Mouse (Mus musculus) thymus, adult 2 months (tissue): ENCODE data around the gene Lrrc3c. TPM values are rescaled to one million over a fixed set of nuclear protein-coding genes. Genes with fewer than 3 reads are reported as not detected.
A peak's percentile ranks its signal among the peaks of the same experiment; 100 is the strongest.
"Not testable (repeated sequence)": the region's sequence is repeated elsewhere in the genome, so short reads cannot be mapped to it uniquely, and the experiment has no call there.

Source experiments
- DNase-seq: peaks from one replicate; pipeline ENCODE4 v3.0.0; 2021
- H3K27ac ChIP-seq: fragments of 200-500 bp; 2 replicates; pipeline ENCODE4 v1.5.1; 2012; ENCODE audit warnings: low read length, control low read depth; ENCODE audit not compliant: control insufficient read depth, insufficient read depth
- H3K27me3 ChIP-seq: fragments of 200-500 bp; 2 replicates; pipeline ENCODE4 v1.6.1; 2012; ENCODE audit warnings: mild to moderate bottlenecking, low read length, moderate library complexity, mixed read lengths; ENCODE audit not compliant: control insufficient read depth, insufficient read depth
- H3K36me3 ChIP-seq: fragments of 200-500 bp; 2 replicates; pipeline ENCODE4 v1.6.1; 2012; ENCODE audit warnings: mild to moderate bottlenecking, low read length, moderate library complexity; ENCODE audit not compliant: control insufficient read depth, insufficient read depth
- H3K4me1 ChIP-seq: fragments of 200-500 bp; replicated peaks from 2 replicates; pipeline ENCODE4 v1.6.1; 2012; ENCODE audit warnings: low read length; ENCODE audit not compliant: control insufficient read depth, insufficient read depth
- H3K4me3 ChIP-seq: fragments of 200-500 bp; 2 replicates; pipeline ENCODE4 v1.5.1; 2012; ENCODE audit warnings: mild to moderate bottlenecking, low read length, control low read depth, moderate library complexity; ENCODE audit not compliant: control insufficient read depth, insufficient read depth
- CTCF ChIP-seq: fragments of 200-500 bp; IDR thresholded peaks from 2 replicates; pipeline ENCODE4 v1.5.1; 2012; ENCODE audit warnings: mild to moderate bottlenecking, control low read depth, low read length, moderate library complexity, borderline replicate concordance; ENCODE audit not compliant: control insufficient read depth, poor library complexity, insufficient read depth; ENCODE audit errors: extremely low read depth
- POLR2A ChIP-seq: fragments of 200-500 bp; IDR thresholded peaks from 2 replicates; pipeline ENCODE4 v1.6.1; 2012; ENCODE audit warnings: mild to moderate bottlenecking, low read length, control low read depth, moderate library complexity; ENCODE audit not compliant: control insufficient read depth, poor library complexity, insufficient read depth; ENCODE audit errors: extremely low read depth
- WGBS: fragments of 180-500 bp; shearing (Covaris S2); methylation state at CpG from one replicate; pipeline ENCODE4 v1.1.7; 2018; 5-methylcytosine and 5-hydroxymethylcytosine counted together
- polyA plus RNA-seq: library from polyadenylated mRNA; depleted of rRNA; stranded (reverse); fragments of >200 nt; gene quantifications from 2 replicates; pipeline ENCODE4 v1.2.3, GENCODE M21; 2012

The Lrrc3c gene
- polyA plus RNA-seq, 1 experiment, result not detected

GRCm38 (mm10) chr11:98625611-98626410 is 27.7 kb downstream of the Lrrc3c start, which contains the start of the genes Gm12355 and Gsdma3:
Gm12355 (minus strand) TSS chr11:98625661.
Gsdma3 (plus strand) TSS chr11:98626360.
- H3K27ac ChIP-seq, result no peak within 1 kb of the TSS
- TF ChIP-seq CTCF (no peak), POLR2A (no peak)
- no peak for DNase-seq
- H3K4me3 ChIP-seq, result no peak within 1 kb of the TSS
- WGBS, result 92% methylated on average over 10 of the region's 10 CpGs
- H3K27me3 ChIP-seq, result no peaks in the 10 kb centered on the region
- H3K36me3 ChIP-seq, result no peaks in the 10 kb centered on the region
- no peaks in the 10 kb centered on the region for H3K4me1 ChIP-seq

- no peaks in the 10 kb centered on the region for H3K36me3 ChIP-seq
- H3K4me3 ChIP-seq, result no peak overlapping the region
- DNase-seq, result no peak
- H3K4me1 ChIP-seq, result no peaks in the 10 kb centered on the region
- WGBS, result 98% methylated on average over 3 of the region's 3 CpGs
- no peak overlapping the region for H3K27ac ChIP-seq
- 0 out of 2 replicates have a peak, but pooled peaks cover 2% of the 10 kb centered on the region for H3K27me3 ChIP-seq
- TF ChIP-seq CTCF (no peak), POLR2A (no peak)
Measured at GRCm38 (mm10) chr11:98628706-98629105, 30.6 kb downstream of the Lrrc3c start.

- 87% methylated on average over 5 of the region's 5 CpGs for whole genome bisulfite sequencing
- no peak overlapping the region for H3K4me3 ChIP-seq
- H3K27me3 ChIP-seq, result 0 out of 2 replicates have a peak, but pooled peaks cover 2% of the 10 kb centered on the region
- H3K27ac ChIP-seq, result no peak overlapping the region
- no peaks in the 10 kb centered on the region for H3K4me1 ChIP-seq
- H3K36me3 ChIP-seq, result no peaks in the 10 kb centered on the region
- no peak for DNase-seq
- TF ChIP-seq CTCF, result no peak
- no peak for TF ChIP-seq POLR2A
Measured at GRCm38 (mm10) chr11:98630646-98631045, 32.6 kb downstream of the Lrrc3c start.

GRCm38 (mm10) chr11:98635312-98635970 is 37.4 kb downstream of the Lrrc3c start:
- peak; percentile 49 for DNase-seq
- H3K4me1 ChIP-seq, H3K4me3 ChIP-seq, H3K36me3 ChIP-seq, H3K27me3 ChIP-seq, H3K27ac ChIP-seq: not testable (repeated sequence)
- 34% methylated on average over 10 of the region's 10 CpGs for WGBS

GRCm38 (mm10) chr11:98637501-98637900 is 39.4 kb downstream of the Lrrc3c start:
- no peaks in the 10 kb centered on the region for H3K36me3 ChIP-seq
- TF ChIP-seq CTCF (no peak), POLR2A (no peak)

GRCm38 (mm10) chr11:98640091-98640490 is 42.0 kb downstream of the Lrrc3c start:
- no peak overlapping the region for H3K4me3 ChIP-seq
- TF ChIP-seq CTCF (no peak), POLR2A (no peak)
- H3K36me3 ChIP-seq, result no peaks in the 10 kb centered on the region
- WGBS, result 52% methylated on average over 5 of the region's 5 CpGs
- no peaks in the 10 kb centered on the region for H3K4me1 ChIP-seq
- H3K27ac ChIP-seq, result no peak overlapping the region
- H3K27me3 ChIP-seq, result no peaks in the 10 kb centered on the region
- no peak for DNase-seq

More at GRCm38 (mm10) chr11:98637501-98637900, 39.4 kb downstream of the Lrrc3c start:
- Histone ChIP-seq H3K4me1 (no peaks in the 10 kb centered on the region), H3K27me3 (no peaks in the 10 kb centered on the region), H3K4me3 (no peak overlapping the region), H3K27ac (no peak overlapping the region)
- no peak for DNase-seq
- 100% methylated on average over 1 of the region's 1 CpGs for WGBS

GRCm38 (mm10) chr11:98644757-98645156 is 46.7 kb downstream of the Lrrc3c start:
- Histone ChIP-seq H3K27me3 (no peaks in the 10 kb centered on the region), H3K4me1 (no peaks in the 10 kb centered on the region), H3K36me3 (no peaks in the 10 kb centered on the region), H3K4me3 (no peak overlapping the region), H3K27ac (no peak overlapping the region)
- WGBS, result 95% methylated on average over 3 of the region's 3 CpGs
- DNase-seq, result no peak
- no peak for TF ChIP-seq CTCF
